Mouse (Mus musculus): Measurements from ENCODE around the gene Depdc7. TPM values are rescaled to one million over a fixed set of nuclear protein-coding genes. Genes with fewer than 3 reads are reported as not detected.

The Depdc7 gene
- total RNA-seq, 1 experiment from 2014 or later, result 0.58 TPM

Other genes with a start within 250 kb of the Depdc7 start
- gene Hipk3, start 248.4 kb downstream of the Depdc7 start, total RNA-seq (2017), result 39.0 and 45.4 TPM in 2 replicates
- 17.1 and 23.2 TPM in 2 replicates for gene Cstf3, start 152.4 kb downstream of the Depdc7 start, total RNA-seq (2017)
- gene Tcp11l1, start 30.7 kb downstream of the Depdc7 start, total RNA-seq (2017), result 0.81 and 1.2 TPM in 2 replicates
- gene Pin1rt1, start 26.5 kb downstream of the Depdc7 start, total RNA-seq (2017), result not detected in 2 replicates
- gene Qser1, start 73.9 kb upstream of the Depdc7 start, total RNA-seq (2017), result 5.3 and 5.6 TPM in 2 replicates
- 1.7 and 3.0 TPM in 2 replicates for gene Prrg4, start 107.0 kb upstream of the Depdc7 start, total RNA-seq (2017)
- 4.8 TPM in 1 of 2 replicates, not detected in the other for gene Ccdc73, start 124.9 kb upstream of the Depdc7 start, total RNA-seq (2017)

All from neutrophil, adult 5-6 weeks (primary cell).